Mouse (Mus musculus) embryo, embryonic 11.5 days (tissue): ENCODE results near the gene Odf3l1.

ENCODE experiments used
- DNase-seq: peaks from one replicate; pipeline ENCODE4 v3.0.0-alpha.2; 2012; ENCODE audit warnings: low read depth, low spot score

The Odf3l1 gene

GRCm38 (mm10) chr9:56844644-56845043 is 19.8 kb downstream of the Odf3l1 start:
- DNase-seq = no peak

DNA sequence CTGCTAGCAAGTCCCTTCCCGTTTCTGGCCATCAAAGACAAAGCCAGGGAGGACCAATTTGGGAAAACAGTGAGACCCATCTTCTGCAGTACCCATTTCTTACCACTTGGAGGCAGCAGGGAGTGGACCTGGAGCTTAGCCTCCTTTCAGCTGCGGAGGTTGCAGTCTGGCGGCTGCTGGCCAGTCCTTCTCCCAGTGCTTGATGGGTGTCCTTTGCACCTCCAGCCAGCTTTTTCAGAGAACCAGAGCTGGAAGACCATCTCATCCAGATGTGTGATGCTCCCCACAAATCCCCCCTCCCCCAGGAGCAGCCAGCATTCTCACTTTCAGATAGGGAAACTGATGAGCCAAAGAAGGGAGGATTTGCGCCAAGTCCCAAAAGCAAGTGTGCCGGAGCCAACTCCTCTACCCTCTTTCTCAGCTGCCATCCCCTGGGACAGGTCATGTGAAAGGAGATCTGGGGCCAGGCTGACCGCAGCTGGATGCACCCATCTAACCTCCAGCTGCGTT is 20.7 kb downstream of the Odf3l1 start:
- peak; percentile 65 for DNase-seq

DNA sequence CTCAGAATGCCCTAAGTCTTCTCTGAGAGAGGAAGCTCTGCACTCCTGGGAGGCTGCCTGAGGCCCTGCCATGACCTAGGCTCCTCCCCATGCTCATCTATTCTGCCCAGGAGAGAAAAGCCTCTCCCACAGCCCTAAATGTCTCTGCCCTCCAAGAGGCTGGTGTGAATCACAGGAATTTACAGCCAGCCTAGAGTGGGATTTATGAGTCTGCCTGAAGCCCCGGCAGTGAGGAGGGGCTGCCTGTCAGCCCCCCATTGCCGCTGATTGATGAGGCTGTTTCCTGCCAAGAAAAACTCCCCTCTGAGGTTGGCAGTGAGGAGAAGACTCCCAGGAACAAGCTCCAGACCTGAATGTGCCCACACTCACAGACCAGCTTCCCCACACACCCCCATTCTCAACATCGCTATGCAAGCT is 22.2 kb downstream of the Odf3l1 start:
- DNase-seq = peak; percentile 49

DNA sequence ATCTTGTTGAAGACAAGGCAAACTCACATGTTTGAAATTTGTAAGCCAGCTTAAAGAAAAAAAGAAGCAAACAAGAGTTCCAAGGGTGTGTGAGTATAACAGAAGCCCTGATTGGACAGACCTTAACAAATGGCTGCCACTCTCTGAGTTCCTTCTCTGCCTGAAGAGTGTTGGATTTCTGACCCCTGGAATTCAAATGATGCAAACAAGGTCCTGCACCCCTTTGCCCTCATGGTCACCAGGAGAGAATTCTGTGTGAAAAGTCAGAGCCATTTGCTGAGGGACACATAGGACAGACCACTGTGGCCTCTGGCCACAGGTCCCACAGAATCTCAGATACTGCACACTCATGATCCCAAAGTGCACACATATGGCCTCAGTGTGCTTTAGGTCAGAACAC is 22.6 kb downstream of the Odf3l1 start:
- no peak for DNase-seq

GRCm38 (mm10) chr9:56840721-56841120 is 23.8 kb downstream of the Odf3l1 start:
- DNase-seq = no peak

DNA sequence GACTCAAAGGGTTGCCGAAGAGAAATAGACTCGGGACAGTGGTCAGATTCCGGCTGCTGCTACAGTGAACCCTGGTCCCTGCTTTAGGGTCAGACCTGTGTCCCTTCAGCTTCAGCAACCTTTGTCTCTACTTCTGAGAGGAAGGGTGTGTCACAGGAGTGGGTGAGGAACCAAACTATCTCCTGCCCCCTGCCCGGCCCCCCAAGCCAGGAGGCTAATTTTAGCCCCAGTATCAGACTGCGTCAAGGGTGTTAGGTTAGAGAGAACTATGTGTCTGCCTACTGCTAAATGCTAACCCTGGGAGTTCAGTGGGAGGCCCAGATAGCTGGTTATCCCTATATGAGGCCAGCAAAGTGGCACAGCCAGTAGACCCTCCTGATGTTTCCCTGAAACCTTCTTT is 29.3 kb downstream of the Odf3l1 start:
- DNase-seq = no peak

DNA sequence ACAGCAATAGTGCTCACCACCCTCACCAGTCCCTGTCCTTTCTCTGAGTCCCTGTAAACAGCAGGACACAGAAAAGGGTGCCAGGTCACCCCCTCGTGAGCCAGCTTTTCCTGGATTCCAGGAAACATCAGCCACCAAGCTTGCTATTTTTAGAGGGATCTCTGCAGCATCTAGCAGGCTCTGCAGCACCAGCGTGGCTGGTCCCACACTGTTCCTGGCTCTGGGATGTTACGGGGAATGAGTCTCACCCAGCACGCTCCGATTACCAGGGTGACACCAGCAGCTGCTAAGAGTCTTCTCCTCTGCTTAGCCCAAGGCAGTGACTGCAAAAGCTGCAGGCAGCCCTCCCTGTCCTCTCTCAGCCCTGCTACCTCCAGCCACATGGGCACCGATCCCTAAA is 31.6 kb downstream of the Odf3l1 start:
- DNase-seq = no peak

DNA sequence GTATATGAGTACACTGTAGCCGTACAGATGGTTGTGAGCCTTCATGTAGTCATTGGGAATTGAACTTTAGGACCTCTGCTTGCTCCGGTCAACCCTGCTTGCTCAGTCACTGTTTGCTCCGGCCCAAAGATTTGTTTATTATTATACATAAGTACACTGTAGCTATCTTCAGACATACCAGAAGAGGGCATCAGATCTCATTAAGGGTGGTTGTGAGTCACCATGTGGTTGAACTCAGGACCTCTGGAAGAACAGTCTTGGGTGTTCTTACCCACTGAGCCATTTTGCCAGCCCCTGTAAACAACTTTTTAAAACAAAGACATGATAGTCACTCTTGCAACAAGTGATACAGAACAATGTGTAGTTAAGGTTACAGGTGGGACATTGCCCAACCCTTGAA is 32.6 kb downstream of the Odf3l1 start:
- no peak for DNase-seq

DNA sequence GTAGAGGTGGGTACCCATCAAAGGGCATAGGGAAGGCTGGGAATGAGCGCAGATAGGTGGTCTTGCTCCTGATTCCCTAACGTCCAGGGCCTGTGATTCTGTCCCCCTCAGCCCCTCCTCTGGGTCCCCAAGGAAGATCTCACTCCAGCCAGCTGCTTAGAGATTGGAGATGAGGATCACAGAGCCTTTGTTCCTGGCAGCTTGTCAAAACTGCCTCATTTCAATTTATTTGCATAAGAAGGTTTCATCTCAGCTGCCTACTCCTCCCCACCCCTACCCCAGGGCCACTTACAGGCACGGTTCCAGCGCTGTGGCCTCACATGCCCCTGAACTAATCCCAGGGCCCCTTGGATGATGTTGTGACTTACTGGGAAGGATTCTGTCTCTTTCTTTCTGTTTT is 34.3 kb downstream of the Odf3l1 start:
- no peak for DNase-seq

DNA sequence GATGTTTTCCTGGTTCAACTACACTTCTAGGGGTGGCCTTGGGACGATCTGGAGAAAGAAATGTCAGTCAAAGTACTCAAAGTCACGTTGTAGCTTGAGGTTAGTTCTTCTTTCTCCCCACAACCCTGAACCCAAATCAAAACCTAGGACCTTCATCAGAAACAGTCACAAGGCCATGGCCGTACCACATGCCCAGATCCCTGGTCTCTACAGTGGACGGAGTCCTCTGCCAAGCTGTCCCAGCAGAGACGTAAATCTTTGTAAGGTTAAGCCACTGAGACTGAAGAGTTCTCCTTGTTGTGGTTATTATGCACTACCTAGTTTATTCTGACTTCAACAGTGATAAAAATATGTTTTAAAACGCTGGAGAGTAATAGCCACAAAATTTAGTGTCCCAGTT is 35.6 kb downstream of the Odf3l1 start:
- no peak for DNase-seq

DNA sequence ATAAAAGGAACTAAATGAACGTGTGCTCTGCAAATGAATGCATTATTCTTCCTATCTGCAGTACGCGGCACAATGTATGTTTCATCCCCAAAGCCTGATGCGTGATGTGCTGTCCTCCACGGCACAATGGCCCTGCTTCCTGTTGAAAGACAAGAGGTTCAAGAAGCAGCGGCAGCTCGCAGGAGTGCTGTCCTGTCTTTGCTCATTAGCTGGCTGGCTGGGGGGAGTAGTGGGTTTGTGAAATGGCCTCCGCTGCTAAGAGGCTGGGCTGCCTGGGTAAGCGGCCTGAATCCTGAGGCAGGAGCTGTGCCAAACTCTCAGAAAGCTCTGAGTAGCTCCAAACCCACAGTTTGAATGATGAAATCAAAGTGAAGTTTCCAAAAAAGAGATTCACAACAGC is 36.3 kb downstream of the Odf3l1 start:
- DNase-seq = no peak

DNA sequence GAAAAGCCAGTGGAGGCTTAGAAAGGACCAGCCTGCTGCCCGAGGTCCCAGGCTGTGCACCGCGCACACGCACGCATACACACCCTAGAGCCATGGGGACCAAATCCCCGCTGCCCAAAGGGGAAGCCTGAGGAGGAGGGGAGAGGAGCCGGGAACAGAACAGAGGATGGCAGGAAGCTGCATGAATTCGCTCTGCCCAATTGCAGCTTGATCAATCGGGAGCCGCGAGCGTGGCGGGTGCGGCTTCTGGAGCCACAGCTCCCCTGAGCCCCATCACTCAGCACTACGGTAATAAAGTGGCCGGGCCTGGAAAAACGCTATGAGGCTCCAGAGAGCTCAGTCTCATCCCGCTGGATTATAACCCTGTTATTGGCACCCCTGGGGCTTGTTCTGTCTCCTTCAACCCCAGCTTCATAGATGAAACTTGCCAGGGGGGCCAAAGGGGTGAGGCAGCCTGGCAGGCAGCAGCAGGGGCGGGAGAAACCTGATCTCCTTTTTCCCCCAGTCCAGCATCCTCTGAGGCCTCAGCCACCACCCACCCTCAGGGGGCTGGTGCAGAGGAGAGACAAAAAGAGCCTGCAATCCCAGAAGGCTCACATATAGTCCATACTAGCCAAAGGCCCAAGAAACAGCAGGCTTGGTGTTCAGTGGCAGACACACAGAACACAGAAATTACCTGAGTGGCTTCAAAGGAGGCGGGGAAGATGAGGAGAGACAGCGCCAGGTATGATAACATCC is 38.8 kb downstream of the Odf3l1 start:
- DNase-seq = no peak

GRCm38 (mm10) chr9:56824900-56825299 is 39.6 kb downstream of the Odf3l1 start:
- no peak for DNase-seq

GRCm38 (mm10) chr9:56810916-56811315 is 53.6 kb downstream of the Odf3l1 start:
- DNase-seq = no peak

DNA sequence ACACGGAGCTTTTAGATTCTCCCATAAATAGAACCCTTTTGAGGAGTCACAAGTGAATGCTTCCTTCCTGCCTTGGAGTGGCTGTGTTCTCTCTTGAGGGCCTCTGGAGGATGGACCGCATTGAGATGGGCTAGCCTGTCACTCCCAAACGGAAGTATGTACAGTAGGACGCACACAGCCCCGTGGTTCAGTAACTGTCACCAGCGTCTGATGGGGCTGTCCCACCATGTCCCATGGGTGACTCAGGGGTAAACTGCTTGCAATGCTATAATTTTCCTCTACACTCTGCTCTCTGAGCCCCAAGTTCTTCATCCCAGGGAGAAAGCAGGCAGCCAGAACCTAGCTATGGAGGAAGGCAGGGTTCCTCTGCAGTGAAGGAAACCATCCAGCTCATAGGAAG is 56.5 kb downstream of the Odf3l1 start:
- DNase-seq = no peak

DNA sequence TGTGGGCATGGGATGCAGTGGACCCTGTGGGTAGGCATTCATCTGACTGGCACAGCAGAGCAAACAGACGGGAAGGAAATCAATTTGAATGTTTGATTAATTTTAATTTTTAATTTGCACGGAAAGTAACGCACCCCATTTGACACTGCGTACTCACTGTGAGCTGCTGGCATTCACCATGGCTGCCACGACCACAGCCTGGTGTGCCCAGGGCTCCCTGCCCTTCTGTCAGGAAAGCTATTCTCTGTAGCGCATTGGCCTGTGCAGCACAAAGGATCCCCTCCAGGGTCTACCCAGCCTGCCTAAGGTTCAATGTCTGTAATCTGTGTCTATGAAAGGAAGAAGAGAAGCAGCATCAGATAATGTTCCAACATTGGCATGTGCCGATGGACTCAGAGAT is 61.3 kb downstream of the Odf3l1 start:
- DNase-seq = no peak
